Mouse (Mus musculus) CD8-positive naive resting alpha-beta T cell, adult 2 months (primary cell): ENCODE data around the gene Zfp64.

Experiments used
- DNase-seq, 2 experiments: peaks; one replicate each; pipeline ENCODE4 v3.0.0; 2022; ENCODE audit warnings: low read depth in 2 of 2, low spot score in 2 of 2

The Zfp64 gene

DNA sequence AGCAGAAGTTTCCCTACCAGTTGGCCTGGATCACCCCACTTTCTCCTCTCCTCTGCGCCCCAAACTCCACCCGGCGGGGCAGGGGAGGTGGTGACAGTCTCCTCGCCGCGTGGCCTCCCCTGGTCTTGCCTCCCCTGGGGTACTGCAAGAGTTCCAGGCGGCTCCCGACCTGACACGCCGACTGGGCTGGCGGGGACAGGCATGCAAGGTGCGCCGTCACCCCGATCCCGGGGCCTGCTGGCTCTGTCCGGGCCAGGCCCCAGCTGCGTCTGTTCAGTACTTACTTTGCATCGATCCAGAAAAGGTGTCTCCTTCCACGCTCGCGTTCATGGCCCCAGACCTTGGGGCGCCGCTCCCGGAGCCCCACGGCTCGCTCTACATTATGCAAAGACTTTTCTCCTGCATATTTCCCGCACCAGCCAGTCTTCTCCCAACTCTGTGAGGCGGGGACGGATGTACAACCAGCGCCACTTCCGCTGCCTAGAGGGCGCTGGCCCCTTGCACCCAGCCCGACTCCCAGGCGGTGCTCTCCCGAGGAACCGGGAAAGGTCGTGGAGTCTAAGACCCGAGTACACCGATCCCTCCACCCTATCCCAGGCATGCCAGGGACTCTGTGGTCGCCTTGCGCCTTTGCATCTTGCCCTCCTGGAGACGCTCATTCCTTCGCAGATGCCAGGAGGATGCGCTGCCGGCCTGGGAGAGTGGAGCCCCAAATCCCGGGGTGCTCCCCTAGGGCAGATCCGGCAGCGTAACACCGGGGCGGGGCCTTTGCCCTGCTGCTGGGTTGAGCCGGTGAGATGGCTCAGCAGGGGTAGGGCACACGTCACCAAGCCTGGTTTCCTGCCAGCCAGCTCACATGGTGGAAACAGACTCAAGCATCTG lies at the start of gene Zfp64:
Gene Zfp64 (minus strand): TSS at position 753 of the 882 bp plus-strand sequence.
- DNase-seq = peak; percentile 82 to 88

DNA sequence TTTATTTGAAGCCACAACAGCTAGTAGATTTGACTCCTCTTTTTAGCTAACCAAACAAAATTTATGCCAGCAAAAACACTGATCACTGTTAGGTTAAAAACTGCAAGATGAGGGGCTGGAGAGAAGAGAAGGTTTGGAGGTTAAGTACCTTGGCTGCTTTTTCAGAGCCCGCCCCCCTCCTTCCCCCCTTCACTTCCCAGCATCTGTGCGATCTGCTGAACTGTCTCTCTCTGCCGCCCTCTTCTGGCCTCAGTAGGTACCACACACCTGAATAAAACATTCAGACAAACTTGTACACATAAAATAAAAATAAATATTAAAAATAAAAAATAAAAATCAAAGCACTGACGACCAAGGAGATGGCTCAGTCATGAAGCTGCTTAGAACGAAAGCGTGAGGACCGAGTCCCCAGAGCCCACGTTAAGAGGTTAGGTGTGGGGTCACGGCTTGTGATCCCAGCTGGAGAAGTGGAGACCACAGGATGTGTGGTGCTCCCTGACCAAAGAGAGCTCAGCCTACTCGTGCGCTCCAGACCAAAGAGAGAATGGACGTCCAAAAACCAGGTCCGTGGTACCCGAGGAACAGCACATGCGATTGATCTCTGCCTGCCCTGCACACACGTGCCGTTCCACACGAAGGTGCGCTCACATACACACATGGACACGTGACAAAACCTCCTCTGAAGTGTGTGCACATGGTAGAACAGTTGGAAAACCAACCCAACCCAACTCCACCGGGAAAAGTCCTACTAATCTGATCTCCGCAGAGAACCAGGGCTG lies 37.4 kb upstream of the Zfp64 start:
- peak in 1 of 2 experiments; percentile 9 for DNase-seq

DNA sequence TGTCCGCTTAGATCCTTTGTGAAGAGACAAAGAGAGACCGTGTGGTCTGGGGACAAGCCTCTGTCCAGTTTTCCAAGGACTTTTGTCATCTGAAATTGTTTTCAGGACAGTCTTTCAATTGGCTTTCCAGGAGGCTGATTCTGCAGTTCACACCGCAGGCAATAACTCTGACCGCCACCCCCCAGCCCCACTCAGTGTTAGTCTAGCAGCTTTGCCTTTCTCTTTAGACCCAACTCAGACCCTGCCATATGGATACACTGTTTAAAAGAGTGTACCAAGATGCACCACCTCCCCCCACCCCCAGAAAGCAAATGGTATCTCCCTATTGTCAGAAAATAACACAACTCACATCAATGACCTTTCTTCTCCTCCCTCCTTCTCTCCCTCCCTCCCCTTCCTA lies 35.6 kb upstream of the Zfp64 start:
- no peak for DNase-seq

DNA sequence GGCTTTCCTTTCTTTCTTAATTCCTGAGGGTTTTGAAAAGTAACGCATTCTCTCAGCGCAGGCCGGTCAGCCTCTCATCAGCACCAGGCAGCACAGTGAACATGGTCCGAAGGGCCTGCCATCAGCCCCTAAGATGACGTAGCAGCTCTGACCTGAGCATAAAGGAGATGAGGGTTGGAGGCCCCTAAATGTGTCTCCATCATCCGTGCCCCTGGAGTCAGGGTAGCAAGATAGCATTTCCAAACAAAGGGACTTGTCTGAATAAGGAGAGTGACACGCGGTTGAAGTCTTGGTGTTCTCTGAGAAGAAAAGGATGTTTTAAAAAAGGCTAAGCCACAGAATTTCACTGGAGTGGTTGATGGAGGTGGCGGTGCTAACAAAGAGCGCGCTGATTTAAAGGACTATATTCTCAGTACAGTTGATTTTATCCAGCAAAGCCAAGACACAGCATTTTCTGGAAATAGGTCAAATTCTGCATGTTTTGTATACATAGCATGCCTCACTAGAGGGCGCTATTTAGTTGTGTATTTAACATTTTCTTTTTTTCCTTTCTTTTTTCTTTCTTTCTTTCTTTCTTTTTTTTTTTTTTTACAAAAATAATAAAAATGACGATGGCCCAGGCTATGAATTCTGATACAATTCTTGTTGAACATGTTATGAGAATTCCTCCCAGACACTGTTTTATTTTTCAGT lies 34.8 kb upstream of the Zfp64 start:
- no peak for DNase-seq

DNA sequence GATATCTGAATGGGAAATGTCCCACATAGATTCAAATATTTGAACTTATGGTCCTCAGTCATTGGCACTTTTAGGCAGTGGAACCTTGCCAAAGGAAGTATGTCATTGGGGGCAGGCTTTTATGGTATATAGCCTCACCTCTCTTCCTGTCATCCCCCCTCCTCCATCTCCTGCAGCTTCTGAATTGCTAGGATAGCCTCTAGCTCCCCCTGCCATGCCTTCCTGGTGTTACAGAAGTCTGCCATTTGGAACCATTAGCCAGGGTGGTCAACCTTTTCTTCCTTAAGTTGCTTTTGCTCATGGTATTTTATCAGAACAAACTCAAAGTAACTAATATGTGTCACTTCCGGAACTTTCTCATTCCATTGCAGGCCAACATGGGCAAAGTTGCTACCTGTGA lies 32.7 kb upstream of the Zfp64 start:
- DNase-seq = no peak

DNA sequence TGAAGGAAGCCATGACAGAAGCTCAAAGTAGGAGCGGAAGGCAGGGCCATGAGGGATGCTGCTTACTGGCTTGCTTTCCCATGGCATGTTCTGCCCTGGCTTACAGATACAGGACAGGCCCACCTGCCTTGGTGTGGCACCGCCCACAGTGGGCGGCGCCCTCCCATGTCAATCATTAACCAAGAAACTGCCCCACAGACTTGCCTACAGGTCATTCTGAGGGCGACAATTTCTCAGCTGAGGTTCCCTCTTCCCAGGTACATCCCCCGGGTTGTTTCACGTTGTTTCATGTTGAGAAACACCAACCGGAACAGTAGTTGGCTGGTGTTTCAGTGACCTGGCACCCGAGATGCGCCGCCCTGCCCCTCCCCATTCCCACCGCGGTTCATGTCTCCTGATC lies 32.0 kb upstream of the Zfp64 start:
- no peak for DNase-seq

DNA sequence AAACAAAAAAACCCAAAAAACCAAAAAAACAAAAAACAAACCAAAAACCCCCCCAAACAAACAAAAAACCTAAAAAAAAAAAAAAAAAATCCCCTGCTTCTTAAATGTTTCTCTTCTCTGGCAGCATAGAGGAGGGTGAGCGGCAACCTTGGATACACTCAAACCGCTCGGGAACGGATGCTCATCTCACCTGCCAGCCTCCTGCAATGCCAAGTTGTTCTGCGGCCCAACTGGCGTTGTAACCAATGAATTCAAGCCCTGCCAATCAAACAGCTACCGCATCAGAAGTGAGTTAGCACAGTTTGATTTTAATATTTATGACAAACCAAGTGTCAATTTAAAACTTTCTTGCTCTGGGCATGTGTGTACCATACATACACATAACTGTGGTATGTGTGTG lies 26.6 kb upstream of the Zfp64 start:
- no peak for DNase-seq

DNA sequence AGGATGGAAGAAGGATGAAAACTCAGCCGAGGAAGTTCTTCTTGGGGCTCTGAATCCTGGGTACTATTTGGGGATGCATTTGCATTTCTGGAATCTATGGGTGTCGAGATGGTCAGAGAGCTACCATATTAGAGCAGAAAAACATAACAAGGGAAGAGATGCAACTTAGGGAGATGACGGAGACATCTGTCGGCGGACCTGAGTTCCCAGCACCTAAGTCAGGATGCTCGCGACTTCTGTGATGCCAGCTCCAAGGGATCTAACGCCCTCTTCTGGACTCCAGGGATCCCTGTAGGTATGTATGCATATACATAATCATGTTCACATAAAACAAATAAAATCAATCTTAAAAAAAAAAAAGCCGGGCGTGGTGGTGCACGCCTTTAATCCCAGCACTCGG lies 26.1 kb upstream of the Zfp64 start:
- no peak for DNase-seq

DNA sequence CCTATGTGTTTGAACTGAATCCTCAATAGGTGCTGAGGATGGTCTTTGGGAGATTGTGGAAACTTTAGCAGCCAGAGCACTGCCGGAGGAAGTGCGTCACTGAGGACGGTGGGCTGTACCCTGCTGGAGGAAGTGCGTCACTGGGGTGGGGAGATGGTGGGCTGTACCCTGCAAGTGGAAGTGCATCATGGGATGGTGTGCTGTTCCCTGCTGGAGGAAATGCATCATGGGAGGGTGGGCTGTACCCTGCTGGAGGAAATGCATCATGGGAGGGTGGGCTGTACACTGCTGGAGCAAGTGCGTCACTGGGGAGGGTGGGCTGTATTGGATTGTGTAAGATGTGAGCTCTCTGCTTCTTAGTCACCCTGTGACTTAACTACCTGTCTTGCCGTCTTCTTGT lies 25.5 kb upstream of the Zfp64 start:
- peak in 1 of 2 experiments; percentile 19 for DNase-seq

DNA sequence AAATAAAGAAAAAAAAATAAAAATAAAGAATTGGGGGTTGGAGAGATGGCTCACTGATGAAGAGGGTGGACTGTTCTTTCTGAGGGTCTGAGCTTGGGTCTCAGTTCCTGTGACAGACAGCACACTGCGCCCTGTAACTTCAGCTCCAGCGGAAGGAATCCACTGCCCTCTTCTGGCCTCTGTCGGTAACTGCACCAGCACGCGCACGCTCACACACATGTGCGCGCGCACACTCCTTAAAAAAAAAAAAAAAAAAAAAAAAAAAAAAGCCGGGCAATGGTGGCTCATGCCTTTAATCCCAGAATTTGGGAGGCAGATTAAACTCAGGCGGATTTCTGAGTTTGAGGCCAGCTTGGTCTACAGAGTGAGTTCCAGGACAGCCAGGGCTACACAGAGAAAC lies 24.4 kb upstream of the Zfp64 start:
- no peak for DNase-seq

DNA sequence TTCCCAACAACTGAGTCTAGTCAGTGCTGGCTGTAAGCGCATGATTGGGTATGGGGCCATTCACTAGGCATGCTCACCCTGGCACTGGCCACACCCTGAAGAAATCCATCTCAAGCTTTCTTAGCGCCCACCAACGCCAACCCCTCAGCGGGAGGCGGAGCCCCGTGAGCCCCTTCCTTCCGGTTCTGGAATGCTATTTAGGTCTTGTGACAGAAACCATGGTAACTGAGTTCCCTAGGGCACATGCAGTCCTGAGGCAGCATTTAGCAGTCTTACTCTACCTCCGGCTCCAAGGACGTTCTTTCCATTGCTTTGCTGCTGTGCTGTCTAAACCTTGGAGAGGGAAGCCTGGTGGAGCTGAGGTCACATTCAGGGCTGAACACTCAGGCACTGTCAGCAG lies 22.6 kb upstream of the Zfp64 start:
- no peak for DNase-seq

DNA sequence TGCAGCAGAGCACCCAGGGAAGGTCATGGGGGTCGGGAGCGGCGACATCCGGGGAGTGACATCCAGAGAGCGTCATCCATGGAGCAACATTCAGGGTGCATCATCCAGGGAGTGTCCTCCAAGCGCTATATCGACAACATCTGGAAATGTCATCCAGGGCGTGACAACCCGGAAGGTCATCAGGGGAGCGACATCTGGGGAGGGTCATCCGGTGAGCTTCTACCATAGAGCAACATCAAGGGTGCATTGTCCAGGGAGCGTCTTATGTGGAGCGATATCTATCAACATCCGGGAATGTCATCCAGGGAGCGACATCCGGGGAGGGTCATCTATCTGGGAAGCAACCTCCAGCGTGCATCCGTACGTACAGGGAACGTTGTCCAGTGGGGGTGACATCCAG lies 14.7 kb upstream of the Zfp64 start:
- no peak for DNase-seq

DNA sequence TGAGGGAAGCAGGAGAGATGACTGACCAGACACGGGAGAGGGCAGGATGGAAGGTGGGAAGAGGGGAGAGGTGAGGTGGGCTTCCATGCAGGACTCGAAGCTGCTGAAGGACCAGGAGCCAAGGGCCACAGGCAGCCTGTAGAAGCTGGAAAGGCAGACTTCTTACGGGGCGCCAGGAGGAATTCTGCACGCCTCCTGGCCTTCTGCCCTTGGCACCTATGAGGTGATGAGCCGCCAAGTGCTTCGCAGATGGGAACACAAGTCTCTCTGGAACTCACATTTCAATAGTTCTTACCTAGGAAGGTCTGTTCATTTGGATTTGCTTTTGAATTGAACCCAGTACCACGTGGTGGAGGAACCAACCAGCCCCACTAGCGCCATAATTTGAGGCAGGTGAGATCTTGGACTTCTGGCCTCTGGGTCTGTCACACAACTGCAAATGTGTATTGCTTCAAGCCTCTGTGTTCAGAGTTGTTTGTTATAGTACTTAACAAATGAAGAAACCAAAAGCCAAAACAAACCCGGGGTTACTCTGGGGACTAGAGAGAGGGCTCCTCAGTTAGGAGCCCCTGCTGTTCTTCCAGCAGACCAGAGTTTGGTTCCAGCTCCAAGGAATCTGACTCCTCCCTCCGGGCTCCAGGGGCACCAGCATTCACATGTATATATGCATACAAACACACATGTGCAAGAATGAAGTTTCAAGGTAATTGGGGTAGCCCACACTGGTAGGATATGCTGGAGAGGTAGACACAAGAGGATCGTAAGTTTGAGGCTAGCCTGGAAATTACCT lies 12.9 kb upstream of the Zfp64 start:
- DNase-seq = no peak

DNA sequence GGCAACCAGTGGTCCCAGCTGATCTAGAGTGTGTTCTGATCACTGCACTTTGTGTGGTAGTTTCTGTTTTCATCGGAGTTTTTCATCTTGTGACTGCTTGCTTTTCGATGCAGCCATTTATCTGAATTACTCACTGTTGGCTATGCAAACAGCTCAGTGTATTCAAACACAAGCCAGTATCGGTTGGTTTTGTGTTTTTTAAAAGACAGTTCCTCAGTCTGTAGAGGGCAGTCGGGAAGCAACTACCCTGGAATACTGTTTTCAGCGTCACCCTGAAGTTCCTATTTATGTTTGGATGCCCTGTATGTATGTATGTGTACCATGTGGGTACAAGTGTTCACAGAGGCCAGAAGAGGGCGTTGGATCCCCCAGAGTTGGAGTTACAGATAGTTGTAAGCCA lies 11.1 kb upstream of the Zfp64 start:
- DNase-seq = no peak

DNA sequence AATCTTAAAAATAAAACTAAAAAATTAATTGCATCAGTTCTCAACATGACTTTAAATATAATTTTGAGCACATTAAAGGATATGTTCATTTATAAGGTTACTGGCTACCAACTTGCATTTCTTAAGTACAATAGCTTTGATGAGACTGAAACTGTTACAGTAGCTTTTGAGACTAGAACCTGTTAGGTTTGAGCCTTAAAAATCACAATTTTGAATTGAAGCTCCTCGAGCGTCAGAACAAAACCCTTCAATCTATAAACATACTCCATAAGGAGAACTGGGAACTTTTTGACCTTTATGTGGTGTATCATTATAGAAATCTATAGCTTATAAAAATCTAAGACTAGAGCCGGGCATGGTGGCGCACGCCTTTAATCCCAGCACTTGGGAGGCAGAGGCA lies 9.5 kb upstream of the Zfp64 start:
- DNase-seq = no peak

DNA sequence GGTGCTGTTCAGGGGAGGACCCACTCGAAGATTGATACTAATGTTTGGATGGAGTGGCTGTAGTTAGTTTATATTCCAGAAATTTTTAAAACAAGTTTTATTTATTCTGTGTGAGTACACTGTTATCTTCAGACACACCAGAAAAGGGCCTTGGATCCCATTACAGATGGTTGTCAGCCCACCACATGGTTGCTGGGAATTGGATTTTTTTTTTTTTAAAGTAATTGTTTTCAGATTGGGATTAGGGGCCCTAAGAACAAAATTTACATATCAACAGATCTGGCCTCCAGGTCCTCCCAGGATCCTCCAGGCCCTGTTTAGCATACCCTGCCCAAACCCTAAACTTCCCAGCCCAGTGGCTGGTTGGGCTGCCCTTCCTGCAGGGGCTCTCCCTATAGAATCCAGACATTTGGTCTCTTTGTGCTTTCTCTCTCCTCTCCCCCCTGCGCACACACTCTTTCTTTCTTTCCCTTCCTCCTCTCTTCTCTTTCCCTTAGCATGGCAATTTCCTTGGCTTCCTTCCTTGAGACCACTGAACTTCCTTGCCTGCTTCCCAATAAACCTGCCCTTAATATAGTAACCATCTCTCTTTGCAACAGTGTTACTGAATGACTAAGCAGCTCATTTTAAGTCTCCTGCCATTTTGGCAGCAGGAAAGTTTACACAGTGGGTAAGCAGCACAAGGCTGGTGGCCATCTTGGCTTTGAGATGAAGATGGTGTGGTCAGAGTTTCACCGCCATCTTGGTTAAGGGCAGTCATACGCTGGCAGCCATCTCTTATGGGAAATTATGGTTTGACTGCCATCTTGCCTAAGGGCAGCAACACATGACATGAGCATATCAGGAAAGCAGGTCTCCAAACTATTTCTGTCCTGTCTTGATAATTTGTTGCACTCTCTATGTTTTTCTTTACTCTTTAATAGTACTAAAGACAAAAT lies 6.6 kb upstream of the Zfp64 start:
- no peak for DNase-seq

DNA sequence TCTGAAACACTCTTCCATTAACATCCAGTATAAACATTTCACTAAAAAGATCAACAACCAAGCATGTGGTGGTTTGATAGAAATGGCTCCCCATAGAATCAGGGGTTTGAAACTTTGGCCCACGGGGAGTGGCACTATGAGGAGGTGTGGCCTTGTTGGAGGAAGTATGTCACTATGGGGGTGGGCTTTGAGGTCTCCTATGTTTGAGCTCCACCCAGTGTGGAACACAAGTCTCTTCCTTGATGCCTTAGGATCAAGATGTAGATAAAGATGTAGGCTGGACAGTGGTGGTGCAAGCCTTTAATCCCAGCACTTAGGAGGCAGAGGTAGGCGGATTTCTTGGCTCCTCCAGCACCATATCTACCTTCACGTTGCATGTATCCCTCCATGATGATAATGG lies 5.4 kb upstream of the Zfp64 start:
- no peak for DNase-seq

DNA sequence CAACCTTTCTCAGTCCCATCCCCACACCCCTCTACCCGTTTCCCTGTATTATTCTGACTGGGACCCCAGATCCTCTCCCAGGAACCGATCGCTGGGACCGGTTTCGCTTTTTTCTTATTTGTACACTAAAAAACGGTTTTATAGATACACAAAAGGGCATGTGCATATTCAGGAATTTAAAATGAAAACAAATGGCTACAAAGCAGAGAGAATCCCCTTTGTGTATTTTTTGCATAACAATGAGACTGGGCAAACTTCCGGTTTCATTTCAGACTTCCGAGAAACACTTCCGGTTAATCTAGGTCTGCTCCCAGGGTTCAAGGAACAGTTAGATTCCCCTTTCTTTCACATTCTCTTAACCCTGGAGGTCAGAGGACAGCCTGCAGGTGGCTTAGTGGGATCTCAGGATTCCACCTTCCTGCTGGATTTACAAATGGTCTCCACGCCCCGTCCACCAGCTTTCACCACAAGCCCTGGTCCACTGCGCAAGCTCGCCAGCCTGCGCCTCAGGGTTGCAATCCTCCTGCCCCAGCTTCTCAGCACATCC lies 4.0 kb upstream of the Zfp64 start:
- no peak for DNase-seq

DNA sequence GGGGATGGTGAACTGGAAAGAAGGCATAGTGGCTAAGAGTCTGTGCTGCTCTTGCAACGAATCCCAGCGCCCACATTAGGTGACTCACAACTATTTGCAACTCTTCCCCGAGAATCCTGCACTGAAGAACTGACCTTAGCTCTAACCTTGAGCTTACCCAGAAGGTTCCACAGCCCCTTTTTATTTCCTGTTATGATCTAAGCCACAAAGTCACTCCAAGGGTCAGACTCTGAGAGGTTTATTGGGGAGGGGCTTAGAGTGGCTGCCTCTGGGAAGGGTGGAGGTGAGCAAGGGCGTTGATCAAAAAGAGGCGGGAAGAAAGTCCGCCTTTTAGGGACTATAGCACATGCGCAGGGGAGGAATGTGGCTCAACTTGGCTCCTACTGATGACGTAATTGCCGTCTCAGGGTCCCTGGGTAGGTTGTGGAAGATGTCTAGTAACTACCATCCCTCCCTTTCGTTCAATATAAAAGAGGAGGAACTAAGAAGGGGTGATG lies 511 bp upstream of the Zfp64 start:
- DNase-seq = no peak

DNA sequence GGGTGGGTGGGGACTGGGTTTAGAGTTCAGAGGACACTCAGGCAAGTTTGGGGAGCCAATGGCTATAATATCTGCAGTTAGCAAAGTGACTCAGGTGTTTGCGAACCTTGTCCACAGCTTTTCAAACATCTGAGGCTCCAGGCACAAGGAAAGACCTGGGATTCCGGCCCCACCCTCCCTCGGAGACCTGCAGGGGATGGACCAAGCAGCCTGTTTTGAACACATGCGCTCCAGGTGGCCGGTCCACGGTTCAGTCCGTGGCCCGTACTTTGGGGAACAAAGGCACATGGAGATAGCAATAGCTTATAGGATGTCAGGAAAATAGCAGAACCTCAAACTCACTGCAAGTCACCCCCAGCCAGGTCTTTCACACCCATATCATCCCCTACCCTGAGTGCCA lies 1.0 kb downstream of the Zfp64 start:
- DNase-seq = no peak
